Mouse (Mus musculus) left cerebral cortex, adult 2 months (tissue): Measurements from ENCODE around the gene Rpl10-ps3. TPM values are rescaled to one million over a fixed set of nuclear protein-coding genes. Genes with fewer than 3 reads are reported as not detected.

Experiments
- DNase-seq, 2 experiments: peaks; one replicate each; pipeline ENCODE4 v3.0.0; 2021 to 2022; ENCODE audit warnings: low spot score in 2 of 2, mixed read lengths in 1 of 2; ENCODE audit errors: extremely low spot score in 1 of 2
- H3K27ac ChIP-seq: fragments of 200-600 bp; 2 replicates; pipeline ENCODE4 v1.8.1; 2022
- H3K4me3 ChIP-seq: fragments of 200-600 bp; 2 replicates; pipeline ENCODE4 v1.8.1; 2022
- CTCF ChIP-seq: fragments of 200-600 bp; IDR thresholded peaks from 2 replicates; pipeline ENCODE4 v1.8.1; 2022; ENCODE audit warnings: antibody characterized with exemption, mild to moderate bottlenecking, moderate library complexity
- intact Hi-C: fragments of 180-260 bp; cut with DNase I; formaldehyde crosslinking; loops from one replicate; pipeline ENCODE4 v1.15.1; 2025
- long read RNA-seq, 2 experiments: library from polyadenylated mRNA; stranded (forward); transcript quantifications; one replicate each; pipeline ENCODE4 v2.0.0; 2021; ENCODE audit warnings: borderline mapping rate in 2 of 2
- total RNA-seq, 2 experiments: library from RNA; stranded (reverse); gene quantifications; 2 replicates each; pipeline ENCODE4 v1.2.3; 2021

Rpl10-ps3 gene
- total RNA-seq = 100 to 1,000 TPM; 337 to 355 TPM
- long read RNA-seq, experiment 1, transcript Rpl10-ps3-201 (1 exons, 768 nt) = major isoform, 33 of 33 reads
- long read RNA-seq, experiment 1, partial matches to known transcripts = 0 of 33 reads
- long read RNA-seq, experiment 1, other reads (novel, unspliced or antisense) = 0 of 33 reads
- long read RNA-seq, experiment 2, transcript Rpl10-ps3-201 (1 exons, 768 nt) = major isoform, 30 of 30 reads
- long read RNA-seq, experiment 2, partial matches to known transcripts = 0 of 30 reads
- long read RNA-seq, experiment 2, other reads (novel, unspliced or antisense) = 0 of 30 reads

- no peak within 1 kb of the TSS for H3K4me3 ChIP-seq
Observed at GRCm38 (mm10) chr9:50344868-50345267, at the start of gene Rpl10-ps3. TSS of gene Rpl10-ps3 (minus strand) at chr9:50344968.

GRCm38 (mm10) chr9:50375598-50375997, 30.8 kb upstream of the Rpl10-ps3 start:
- Histone ChIP-seq H3K27ac (no peak overlapping the region), H3K4me3 (no peak overlapping the region)
- intact Hi-C loops = no loop called here
- no peak for TF ChIP-seq CTCF
- DNase-seq = no peak

More at GRCm38 (mm10) chr9:50344868-50345267, at the start of gene Rpl10-ps3:
- no peak for TF ChIP-seq CTCF
- H3K27ac ChIP-seq = no peak within 1 kb of the TSS
- intact Hi-C loops = no loop called here
- DNase-seq = no peak

- DNase-seq = peak; percentile 32 to 36
- no peak for TF ChIP-seq CTCF
- intact Hi-C loops = no loop called here
- Histone ChIP-seq H3K4me3 (no peak overlapping the region), H3K27ac (no peak overlapping the region)
Observed at GRCm38 (mm10) chr9:50374666-50375065, 29.9 kb upstream of the Rpl10-ps3 start.

- intact Hi-C loops = no loop called here
Observed at GRCm38 (mm10) chr9:50368551-50369297, 24.0 kb upstream of the Rpl10-ps3 start.

GRCm38 (mm10) chr9:50365059-50365780, 20.5 kb upstream of the Rpl10-ps3 start:
- no peak overlapping the region for H3K27ac ChIP-seq
- DNase-seq = no peak
- no peak for TF ChIP-seq CTCF

More at GRCm38 (mm10) chr9:50368551-50369297, 24.0 kb upstream of the Rpl10-ps3 start:
- TF ChIP-seq CTCF = no peak
- Histone ChIP-seq H3K4me3 (no peak overlapping the region), H3K27ac (no peak overlapping the region)
- DNase-seq = no peak

GRCm38 (mm10) chr9:50363962-50364361, 19.2 kb upstream of the Rpl10-ps3 start:
- Histone ChIP-seq H3K27ac (no peak overlapping the region), H3K4me3 (no peak overlapping the region)
- no peak for DNase-seq
- TF ChIP-seq CTCF = no peak
- intact Hi-C loops = no loop called here

More at GRCm38 (mm10) chr9:50365059-50365780, 20.5 kb upstream of the Rpl10-ps3 start:
- intact Hi-C loops = no loop called here
- H3K4me3 ChIP-seq = no peak overlapping the region

GRCm38 (mm10) chr9:50363259-50363658, 18.5 kb upstream of the Rpl10-ps3 start:
- no peak overlapping the region for H3K4me3 ChIP-seq
- intact Hi-C loops = no loop called here
- no peak overlapping the region for H3K27ac ChIP-seq
- no peak for TF ChIP-seq CTCF
- DNase-seq = no peak

- H3K4me3 ChIP-seq = no peak overlapping the region
- no peak for DNase-seq
- intact Hi-C loops = no loop called here
- no peak overlapping the region for H3K27ac ChIP-seq
- TF ChIP-seq CTCF = no peak
Observed at GRCm38 (mm10) chr9:50362556-50362955, 17.8 kb upstream of the Rpl10-ps3 start.

- Histone ChIP-seq H3K27ac (no peak overlapping the region), H3K4me3 (no peak overlapping the region)
- TF ChIP-seq CTCF = no peak
- intact Hi-C loops = no loop called here
- DNase-seq = no peak
Observed at GRCm38 (mm10) chr9:50360370-50360769, 15.6 kb upstream of the Rpl10-ps3 start.

- no peak overlapping the region for H3K27ac ChIP-seq
- no peak for DNase-seq
- no peak overlapping the region for H3K4me3 ChIP-seq
- intact Hi-C loops = no loop called here
- TF ChIP-seq CTCF = no peak
Observed at GRCm38 (mm10) chr9:50357331-50357730, 12.6 kb upstream of the Rpl10-ps3 start.

- TF ChIP-seq CTCF = no peak
- Histone ChIP-seq H3K27ac (no peak overlapping the region), H3K4me3 (no peak overlapping the region)
- intact Hi-C loops = no loop called here
- no peak for DNase-seq
Observed at GRCm38 (mm10) chr9:50351746-50352145, 7.0 kb upstream of the Rpl10-ps3 start.

GRCm38 (mm10) chr9:50350571-50350970, 5.8 kb upstream of the Rpl10-ps3 start:
- TF ChIP-seq CTCF = no peak
- H3K27ac ChIP-seq = no peak overlapping the region
- intact Hi-C loops = no loop called here
- no peak overlapping the region for H3K4me3 ChIP-seq
- no peak for DNase-seq
